ENCODE assay signal across 8 mouse cellular contexts in the genomic region with DNA sequence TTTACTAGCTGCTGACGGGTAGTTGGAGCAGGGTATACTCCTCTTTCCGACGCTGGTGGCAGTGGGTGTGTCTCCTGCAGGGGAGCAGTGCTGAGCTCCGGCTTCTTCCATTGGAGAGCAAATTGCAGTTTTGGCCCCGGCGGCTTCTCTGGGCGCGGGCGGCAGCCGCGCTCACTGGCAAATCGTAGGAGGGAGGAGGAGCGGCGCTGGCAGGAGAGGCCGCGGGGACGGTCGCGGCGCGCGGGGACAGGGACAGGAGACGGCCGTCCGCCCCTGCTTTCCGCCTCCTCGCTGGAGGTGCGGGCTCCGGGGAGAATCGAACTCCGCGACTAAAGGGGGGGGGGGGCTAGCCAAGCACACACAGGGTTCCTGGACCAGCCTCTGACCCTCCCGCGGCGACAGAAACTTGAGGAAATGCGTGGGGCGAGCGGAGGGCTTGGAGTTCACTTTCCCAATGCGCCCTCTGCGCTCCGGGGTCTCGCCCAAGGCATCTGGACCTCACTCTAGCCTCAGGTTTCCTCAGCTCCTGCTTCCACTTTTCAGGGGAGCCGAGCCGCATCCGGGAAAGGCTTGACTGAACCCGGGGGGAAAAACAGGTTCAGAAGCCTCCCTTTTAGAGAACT. TPM values are rescaled to one million over a fixed set of nuclear protein-coding genes. Genes with fewer than 3 reads are reported as not detected.
DNase-seq lines count a peak whose midpoint lies in the region; ATAC-seq and TF ChIP-seq lines count a peak whose summit lies in the region.

No protein-coding gene starts in this region.

- H3K36me3 ChIP-seq in megakaryocyte, embryonic 14.5 days (replicated peaks; ENCODE audit: low read length) = no peaks in the 10 kb centered on the region
- no peaks in the 10 kb centered on the region for H3K36me3 ChIP-seq in forebrain, postnatal 0 days (ENCODE audit: insufficient read depth)
- H3K36me3 ChIP-seq in intestine, embryonic 15.5 days = no peaks in the 10 kb centered on the region
- no peaks in the 10 kb centered on the region for H3K36me3 ChIP-seq in limb, embryonic 11.5 days (ENCODE audit: control insufficient read depth, insufficient read depth, low read length)
- H3K36me3 ChIP-seq in midbrain, embryonic 14.5 days (ENCODE audit: control insufficient read depth, insufficient read depth, low read length) = no peaks in the 10 kb centered on the region

- 1% methylated on average over 46 of the region's 46 CpGs for WGBS in forebrain, postnatal 0 days
- under 1% methylated on average over 45 of the region's 46 CpGs for WGBS in intestine, embryonic 15.5 days
- WGBS in limb, embryonic 11.5 days = under 1% methylated on average over 31 of the region's 46 CpGs
- WGBS in midbrain, embryonic 14.5 days = under 1% methylated on average over 39 of the region's 46 CpGs

- no peak overlapping the region for H3K27ac ChIP-seq in forebrain, postnatal 0 days (ENCODE audit: low read depth, low read length)
- no peak overlapping the region for H3K27ac ChIP-seq in intestine, embryonic 15.5 days
- no peak overlapping the region for H3K27ac ChIP-seq in limb, embryonic 11.5 days (replicated peaks; ENCODE audit: low read depth, low read length)
- H3K27ac ChIP-seq in midbrain, embryonic 14.5 days (replicated peaks; ENCODE audit: low read depth, low read length) = no peak overlapping the region

- H3K9me3 ChIP-seq in megakaryocyte, embryonic 14.5 days = no peaks in the 10 kb centered on the region; the same call in 1 of the 2 replicates
- no peaks in the 10 kb centered on the region for H3K9me3 ChIP-seq in forebrain, postnatal 0 days (ENCODE audit: low read length)
- no peaks in the 10 kb centered on the region for H3K9me3 ChIP-seq in intestine, embryonic 15.5 days
- no peaks in the 10 kb centered on the region for H3K9me3 ChIP-seq in limb, embryonic 11.5 days (ENCODE audit: control insufficient read depth, low read length)
- no peaks in the 10 kb centered on the region for H3K9me3 ChIP-seq in midbrain, embryonic 14.5 days (ENCODE audit: control insufficient read depth, low read length)

- peak overlapping the region; percentile 90 for H3K4me3 ChIP-seq in megakaryocyte, embryonic 14.5 days (replicated peaks)
- H3K4me3 ChIP-seq in forebrain, postnatal 0 days (ENCODE audit: low read depth, low read length) = peak overlapping the region; percentile 47
- peak overlapping the region; percentile 44 for H3K4me3 ChIP-seq in intestine, embryonic 15.5 days (replicated peaks)
- peak overlapping the region; percentile 28 for H3K4me3 ChIP-seq in limb, embryonic 11.5 days (ENCODE audit: low read depth, low read length)
- H3K4me3 ChIP-seq in midbrain, embryonic 14.5 days (replicated peaks; ENCODE audit: low read depth, low read length) = peak overlapping the region; percentile 37

- no peak for TF ChIP-seq CTCF in forebrain, postnatal 0 days (IDR thresholded peaks at IDR 0.05; ENCODE audit: low read depth)

- peak; percentile 62 for DNase-seq in cerebellum, adult 11-12 months
- peak; percentile 49 for DNase-seq in forebrain, postnatal 0 days
- DNase-seq in limb, embryonic 11.5 days (ENCODE audit: low spot score) = peak; percentile 72
- DNase-seq in midbrain, embryonic 14.5 days = peak; percentile 64
- DNase-seq in thymus, postnatal 0 days (ENCODE audit: low spot score) = peak; percentile 40

- H3K4me2 ChIP-seq in forebrain, postnatal 0 days (ENCODE audit: low read depth) = peak overlapping the region; percentile 68
- peak overlapping the region; percentile 93 for H3K4me2 ChIP-seq in intestine, embryonic 15.5 days (replicated peaks)
- peak overlapping the region; percentile 41 for H3K4me2 ChIP-seq in limb, embryonic 11.5 days (ENCODE audit: low read depth, severe bottlenecking)
- H3K4me2 ChIP-seq in midbrain, embryonic 14.5 days (ENCODE audit: low read length) = peak overlapping the region; percentile 55

- H3K27me3 ChIP-seq in megakaryocyte, embryonic 14.5 days (replicated peaks) = peaks cover 93% of the 10 kb centered on the region
- peaks cover 59% of the 10 kb centered on the region for H3K27me3 ChIP-seq in forebrain, postnatal 0 days (ENCODE audit: insufficient read depth, low read length)
- H3K27me3 ChIP-seq in intestine, embryonic 15.5 days (replicated peaks) = peaks cover 83% of the 10 kb centered on the region
- H3K27me3 ChIP-seq in limb, embryonic 11.5 days (ENCODE audit: control insufficient read depth, insufficient read depth, low read length) = peaks cover 66% of the 10 kb centered on the region
- peaks cover 83% of the 10 kb centered on the region for H3K27me3 ChIP-seq in midbrain, embryonic 14.5 days (ENCODE audit: control insufficient read depth, insufficient read depth, low read length)

- H3K4me1 ChIP-seq in megakaryocyte, embryonic 14.5 days = peaks cover 58% of the 10 kb centered on the region
- no peaks in the 10 kb centered on the region; the same call in 1 of the 2 replicates for H3K4me1 ChIP-seq in forebrain, postnatal 0 days (ENCODE audit: insufficient read depth)
- peaks cover 37% of the 10 kb centered on the region for H3K4me1 ChIP-seq in intestine, embryonic 15.5 days (replicated peaks)
- H3K4me1 ChIP-seq in limb, embryonic 11.5 days (ENCODE audit: control insufficient read depth, insufficient read depth, low read length) = peaks cover 33% of the 10 kb centered on the region
- peaks cover 13% of the 10 kb centered on the region; the same call in 1 of the 2 replicates for H3K4me1 ChIP-seq in midbrain, embryonic 14.5 days (ENCODE audit: control insufficient read depth, insufficient read depth, low read length)

- no peak for ATAC-seq in megakaryocyte, adult 5-6 weeks (ENCODE audit: poor library complexity, severe bottlenecking)
- ATAC-seq in forebrain, postnatal 0 days = no peak
- ATAC-seq in intestine, embryonic 15.5 days = peak; percentile 9; the same call in 1 of the 2 replicates
- no peak for ATAC-seq in limb, embryonic 11.5 days (ENCODE audit: insufficient number of reproducible peaks, low FRiP score, low TSS enrichment, low read depth)
- no peak for ATAC-seq in midbrain, embryonic 14.5 days (ENCODE audit: low FRiP score, low TSS enrichment)

- peak overlapping the region; percentile 50 for H3K9ac ChIP-seq in forebrain, postnatal 0 days
- H3K9ac ChIP-seq in intestine, embryonic 15.5 days = peak overlapping the region; percentile 37
- H3K9ac ChIP-seq in limb, embryonic 11.5 days (ENCODE audit: low read length) = peak overlapping the region; percentile 5; the same call in 1 of the 2 replicates
- no peak overlapping the region; the same call in 1 of the 2 replicates for H3K9ac ChIP-seq in midbrain, embryonic 14.5 days (replicated peaks; ENCODE audit: low read length)

RNA-seq across cellular contexts. Expression of a gene that starts 1.0 kb away (rescaled TPM):
- not detected in 2 replicates for polyA plus RNA-seq in megakaryocyte, embryonic 14.5 days (2012; ENCODE audit: insufficient read depth, low replicate concordance)
- total RNA-seq in megakaryocyte, adult 5-6 weeks (2015) = not detected in 2 replicates
- total RNA-seq in megakaryocyte, adult 5-6 weeks (2017) = not detected in 2 replicates
- total RNA-seq in forebrain, postnatal 0 days (2014; rRNA removed) = 22.9 and 435 TPM in 2 replicates
- polyA plus RNA-seq in forebrain, postnatal 0 days (2015; fragmentation: Nextera tagmentation; extraction: Ambion mirVana) = 7.7 and 8.2 TPM in 2 replicates
- 0.45 and 1.00 TPM in 2 replicates for polyA plus RNA-seq in intestine, embryonic 15.5 days (2015; fragmentation: Nextera tagmentation; extraction: Ambion mirVana)
- polyA plus RNA-seq in limb, embryonic 11.5 days (2014; fragmentation: Nextera tagmentation; extraction: Ambion mirVana) = 0.07 TPM in 1 of 2 replicates, not detected in the other
- 0.49 and 0.72 TPM in 2 replicates for polyA plus RNA-seq in midbrain, embryonic 14.5 days (2014; fragmentation: Nextera tagmentation; extraction: Ambion mirVana)
- polyA plus RNA-seq in thymus, postnatal 0 days (2015; fragmentation: Nextera tagmentation; extraction: Ambion mirVana) = 20.0 and 20.8 TPM in 2 replicates

RNA-seq across cellular contexts. Expression of a gene that starts 28.1 kb away (rescaled TPM):
- polyA plus RNA-seq in megakaryocyte, embryonic 14.5 days (2012; ENCODE audit: insufficient read depth, low replicate concordance) = 24.2 and 57.0 TPM in 2 replicates
- total RNA-seq in megakaryocyte, adult 5-6 weeks (2015) = 30.6 and 38.3 TPM in 2 replicates
- 29.4 and 30.4 TPM in 2 replicates for total RNA-seq in megakaryocyte, adult 5-6 weeks (2017)
- 231 and 250 TPM in 2 replicates for total RNA-seq in forebrain, postnatal 0 days (2014; rRNA removed)
- 242 and 258 TPM in 2 replicates for polyA plus RNA-seq in forebrain, postnatal 0 days (2015; fragmentation: Nextera tagmentation; extraction: Ambion mirVana)
- polyA plus RNA-seq in intestine, embryonic 15.5 days (2015; fragmentation: Nextera tagmentation; extraction: Ambion mirVana) = 119 and 121 TPM in 2 replicates
- 165 and 168 TPM in 2 replicates for polyA plus RNA-seq in limb, embryonic 11.5 days (2014; fragmentation: Nextera tagmentation; extraction: Ambion mirVana)
- polyA plus RNA-seq in midbrain, embryonic 14.5 days (2014; fragmentation: Nextera tagmentation; extraction: Ambion mirVana) = 219 and 239 TPM in 2 replicates
- polyA plus RNA-seq in thymus, postnatal 0 days (2015; fragmentation: Nextera tagmentation; extraction: Ambion mirVana) = 136 and 154 TPM in 2 replicates

Comparison
In these comparisons a context has a peak if more than half of its experiments do, and no peak if none do; other contexts are left out.
1. H3K4me3 ChIP-seq: peak in every context shown above with its lines; median percentile 90 in megakaryocyte, embryonic 14.5 days; 47 in forebrain, postnatal 0 days; 44 in intestine, embryonic 15.5 days; 37 in midbrain, embryonic 14.5 days; 28 in limb, embryonic 11.5 days.
2. H3K4me2 ChIP-seq: peak in every context shown above with its lines; median percentile 93 in intestine, embryonic 15.5 days; 68 in forebrain, postnatal 0 days; 55 in midbrain, embryonic 14.5 days; 41 in limb, embryonic 11.5 days.